Mouse (Mus musculus) lung, postnatal 0 days (tissue): ENCODE data around the gene Dnm3.

Experiments
- CTCF ChIP-seq: IDR thresholded peaks from 2 replicates; pipeline ENCODE4 v1.5.1; 2016; ENCODE audit warnings: antibody characterized with exemption, mild to moderate bottlenecking
- EP300 ChIP-seq: IDR thresholded peaks from 2 replicates; pipeline ENCODE4 v1.6.1; 2016; ENCODE audit warnings: antibody characterized with exemption, mild to moderate bottlenecking, control low read depth

- TF ChIP-seq CTCF (no peak), EP300 (no peak)
Measured at GRCm38 (mm10) chr1:161951009-161951779, 526.6 kb downstream of the Dnm3 start.
